Mouse (Mus musculus) urinary bladder, postnatal 25 days (tissue): ENCODE measurements around the gene Tmem208.

Experiments used
- DNase-seq: peaks from one replicate; pipeline ENCODE4 v3.0.0; 2022; ENCODE audit warnings: low spot score

The Tmem208 gene

DNA sequence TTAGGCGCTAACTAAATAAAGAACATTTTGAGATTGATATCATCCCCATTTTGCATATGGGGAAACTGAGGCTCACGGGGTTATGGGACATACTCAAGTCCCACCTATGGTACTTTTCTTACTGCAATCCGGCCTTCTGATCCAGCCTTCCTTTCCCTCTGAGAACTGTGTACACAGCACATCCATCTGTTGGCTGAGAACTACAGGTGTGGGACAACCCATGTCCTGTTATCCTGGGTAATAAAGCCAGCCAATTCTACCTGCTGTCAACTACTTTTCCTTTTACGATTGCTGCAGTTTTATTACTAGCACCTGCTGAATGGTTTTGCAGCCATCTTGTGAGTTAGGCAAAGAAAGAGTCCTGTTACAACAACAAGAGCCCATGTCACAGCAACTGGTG, 28.4 kb downstream of the Tmem208 start:
- no peak for DNase-seq

- no peak for DNase-seq
These were observed 29.2 kb downstream of the Tmem208 start for GRCm38 (mm10) chr8:105355179-105356024.

DNA sequence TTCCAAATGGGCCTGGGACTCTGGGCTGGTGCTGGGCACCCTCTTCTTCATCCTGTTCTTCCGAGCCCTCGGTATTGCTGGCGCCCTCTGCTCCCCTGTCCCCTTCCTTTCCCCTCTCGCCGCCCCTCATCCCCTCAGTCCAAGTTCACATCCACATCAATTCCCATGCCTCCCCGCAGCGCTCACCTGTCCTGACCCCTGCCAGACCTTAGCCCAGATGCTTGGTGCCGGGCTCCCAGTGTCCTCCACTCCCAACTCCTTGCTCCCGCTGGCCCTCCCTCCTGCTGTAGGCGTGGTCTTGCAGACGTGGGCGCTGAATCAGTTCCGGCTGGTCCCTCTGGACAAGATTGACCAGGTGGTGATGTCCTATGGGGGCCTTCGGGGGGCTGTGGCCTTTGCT, 30.5 kb downstream of the Tmem208 start:
- DNase-seq = no peak

GRCm38 (mm10) chr8:105359208-105359607, 33.1 kb downstream of the Tmem208 start:
- no peak for DNase-seq

GRCm38 (mm10) chr8:105359646-105360045, 33.5 kb downstream of the Tmem208 start:
- DNase-seq = no peak

GRCm38 (mm10) chr8:105361751-105362702, 35.9 kb downstream of the Tmem208 start:
- no peak for DNase-seq

DNA sequence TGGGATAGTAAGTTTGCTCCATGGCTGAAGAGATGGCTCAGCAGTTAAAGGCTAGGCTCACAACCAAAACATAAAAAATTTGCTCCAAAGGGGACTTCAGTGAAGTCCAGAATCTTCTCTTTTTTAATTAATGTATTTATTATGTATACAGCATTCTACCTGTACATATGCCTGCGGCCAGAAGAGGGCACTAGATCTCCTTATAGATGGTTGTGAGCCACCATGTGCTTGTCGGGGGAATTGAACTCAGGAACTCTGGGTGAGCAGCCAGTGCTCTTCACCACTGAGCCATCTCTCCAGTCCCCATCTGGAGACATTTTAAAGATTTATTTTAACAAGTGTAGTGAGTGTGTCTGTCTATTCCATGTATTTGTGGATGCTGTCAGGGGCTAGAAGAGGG, 41.0 kb downstream of the Tmem208 start:
- no peak for DNase-seq

- DNase-seq = no peak
These were observed 46.3 kb downstream of the Tmem208 start for GRCm38 (mm10) chr8:105372473-105372872.

DNA sequence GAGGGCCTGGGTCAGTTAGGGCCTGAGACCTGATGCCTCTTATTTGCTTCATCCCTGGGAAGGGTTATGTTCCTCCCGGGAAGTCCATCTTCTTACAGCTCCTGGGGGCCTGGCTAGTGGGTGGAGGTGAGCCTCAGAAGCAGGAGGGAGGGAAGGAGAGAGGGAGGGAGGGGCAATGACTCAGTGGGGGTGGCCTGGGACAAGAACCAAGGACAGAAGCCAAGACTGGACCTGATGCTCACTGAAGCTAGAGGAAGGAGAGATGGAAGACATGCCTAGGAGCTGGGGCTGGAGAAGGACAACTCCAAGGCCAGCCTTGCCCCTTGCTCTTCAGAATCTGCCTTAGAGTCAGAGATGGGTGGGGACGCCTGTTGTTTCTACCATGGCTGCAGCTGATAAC, 46.9 kb downstream of the Tmem208 start, which contains the start of gene Plekhg4:
Gene Plekhg4 (plus strand): TSS at position 243 of the 400 bp plus-strand sequence.
- DNase-seq = no peak

DNA sequence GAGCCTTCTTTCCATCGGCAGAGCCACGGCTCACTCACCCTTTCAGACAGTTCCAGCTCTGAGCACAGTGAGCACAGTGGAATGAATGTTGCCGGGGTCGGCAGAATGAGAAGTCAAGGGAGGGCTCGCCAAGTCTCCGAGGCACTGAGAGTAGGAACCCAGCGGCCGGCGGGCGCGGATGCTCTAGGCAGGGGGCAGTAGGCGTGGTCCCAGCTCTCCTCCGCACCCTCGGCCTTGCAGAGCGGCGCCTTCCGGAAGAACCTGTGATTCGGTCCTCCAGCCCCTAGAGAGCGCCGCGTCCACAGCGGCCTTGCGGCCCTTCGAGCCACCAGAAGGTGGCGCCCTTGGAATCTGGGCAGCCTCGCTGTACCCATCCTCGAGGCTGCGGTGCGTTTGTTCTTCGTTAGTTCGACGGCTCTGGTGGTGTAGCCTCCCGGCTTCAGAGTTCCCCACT, 48.4 kb downstream of the Tmem208 start:
- no peak for DNase-seq

- peak; percentile 60 for DNase-seq
These were observed 52.5 kb downstream of the Tmem208 start for GRCm38 (mm10) chr8:105378673-105379072.

GRCm38 (mm10) chr8:105380308-105380707, 54.2 kb downstream of the Tmem208 start:
- DNase-seq = no peak

DNA sequence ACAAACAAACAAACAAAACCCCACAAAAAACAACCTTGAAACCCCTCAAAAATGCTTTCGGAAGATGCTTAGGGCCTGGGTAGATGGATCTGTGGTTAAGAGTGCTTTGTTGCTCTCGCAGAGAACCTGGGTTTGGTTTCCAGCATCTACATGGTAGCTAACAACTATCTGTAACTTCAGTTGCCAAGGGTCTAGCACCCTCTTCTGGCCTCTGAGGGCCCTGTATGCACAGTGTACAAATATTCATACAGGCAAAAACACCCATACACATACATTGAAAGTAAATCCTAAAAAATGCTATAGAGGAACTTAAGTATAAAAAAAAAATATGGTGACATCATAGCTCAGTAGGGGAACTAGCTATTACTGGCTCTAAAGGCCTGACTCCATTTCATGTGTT, 57.9 kb downstream of the Tmem208 start:
- no peak for DNase-seq
